Mouse (Mus musculus): Measurements from ENCODE around the gene Pnmt. TPM values are rescaled to one million over a fixed set of nuclear protein-coding genes. Genes with fewer than 3 reads are reported as not detected.

Pnmt gene
- polyA plus RNA-seq, 1 experiment from 2014 or later, result 0.22 TPM

- WGBS, result 78% methylated on average over 6 of the region's 6 CpGs
- Histone ChIP-seq H3K36me3 (no peaks in the 10 kb centered on the region), H3K27me3 (replicated peaks) (0 out of 2 replicates have a peak, but pooled peaks cover 4% of the 10 kb centered on the region), H3K9ac (no peak overlapping the region), H3K4me2 (no peak overlapping the region), H3K4me3 (replicated peaks) (no peak overlapping the region), H3K9me3 (no peaks in the 10 kb centered on the region), H3K27ac (no peak overlapping the region), H3K4me1 (peaks cover 8% of the 10 kb centered on the region)
- no peak for ATAC-seq (ENCODE audit: insufficient read depth, low FRiP score, low read depth)
These were observed 20.4 kb downstream of the Pnmt start for GRCm38 (mm10) chr11:98406621-98407020.

- H3K4me1 ChIP-seq, result peaks cover 18% of the 10 kb centered on the region
- no peaks in the 10 kb centered on the region for H3K36me3 ChIP-seq
- no peak overlapping the region for H3K9ac ChIP-seq
- H3K9me3 ChIP-seq, result no peaks in the 10 kb centered on the region
- ATAC-seq (ENCODE audit: insufficient read depth, low FRiP score, low read depth), result no peak
- peak overlapping the region; percentile 71 for H3K27ac ChIP-seq
- peak overlapping the region; percentile 36 for H3K4me2 ChIP-seq
- H3K4me3 ChIP-seq (replicated peaks), result no peak overlapping the region
- WGBS, result 51% methylated on average over 8 of the region's 8 CpGs
- H3K27me3 ChIP-seq (replicated peaks), result 0 out of 2 replicates have a peak, but pooled peaks cover under 1% of the 10 kb centered on the region
These were observed 22.6 kb downstream of the Pnmt start for GRCm38 (mm10) chr11:98408872-98409271.

- no peaks in the 10 kb centered on the region for H3K27me3 ChIP-seq (replicated peaks)
- no peaks in the 10 kb centered on the region for H3K36me3 ChIP-seq
- H3K9ac ChIP-seq, result no peak overlapping the region
- H3K4me1 ChIP-seq, result peaks cover 23% of the 10 kb centered on the region
- no peaks in the 10 kb centered on the region for H3K9me3 ChIP-seq
- ATAC-seq (ENCODE audit: insufficient read depth, low FRiP score, low read depth), result 0 out of 2 replicates have a peak, but pooled peaks have one; percentile 29
- peak overlapping the region; percentile 36 for H3K4me2 ChIP-seq
- H3K4me3 ChIP-seq (replicated peaks), result no peak overlapping the region
- 5% methylated on average over 10 of the region's 10 CpGs for WGBS
- H3K27ac ChIP-seq, result peak overlapping the region; percentile 71
These were observed 23.1 kb downstream of the Pnmt start for GRCm38 (mm10) chr11:98409341-98409822.

- H3K9ac ChIP-seq, result peak within 1 kb of the TSS; percentile 79
- WGBS, result under 1% methylated on average over 37 of the region's 49 CpGs
- H3K4me2 ChIP-seq, result peak within 1 kb of the TSS; percentile 61
- ATAC-seq (ENCODE audit: insufficient read depth, low FRiP score, low read depth), result peak; percentile 81
- H3K4me3 ChIP-seq (replicated peaks), result peak within 1 kb of the TSS; percentile 95
- no peaks in the 10 kb centered on the region for H3K27me3 ChIP-seq (replicated peaks)
- H3K36me3 ChIP-seq, result no peaks in the 10 kb centered on the region
- no peaks in the 10 kb centered on the region for H3K9me3 ChIP-seq
- H3K4me1 ChIP-seq, result peaks cover 43% of the 10 kb centered on the region
- H3K27ac ChIP-seq, result peak within 1 kb of the TSS; percentile 96
These were observed 26.1 kb downstream of the Pnmt start, which contains the start of gene Erbb2 for GRCm38 (mm10) chr11:98412273-98412796. TSS of gene Erbb2 (plus strand) at chr11:98412470.

- Histone ChIP-seq H3K27me3 (replicated peaks) (no peaks in the 10 kb centered on the region), H3K9me3 (no peaks in the 10 kb centered on the region), H3K36me3 (no peaks in the 10 kb centered on the region), H3K4me3 (replicated peaks) (peak overlapping the region; percentile 95), H3K4me1 (peaks cover 44% of the 10 kb centered on the region), H3K27ac (peak overlapping the region; percentile 96), H3K4me2 (peak overlapping the region; percentile 61), H3K9ac (peak overlapping the region; percentile 79)
- ATAC-seq (ENCODE audit: insufficient read depth, low FRiP score, low read depth), result peak; percentile 3; the same call in 1 of the 2 replicates
- WGBS, result under 1% methylated on average over 40 of the region's 40 CpGs
These were observed 26.6 kb downstream of the Pnmt start for GRCm38 (mm10) chr11:98412797-98413301.

GRCm38 (mm10) chr11:98413731-98414130 lies 27.5 kb downstream of the Pnmt start:
- ATAC-seq (ENCODE audit: insufficient read depth, low FRiP score, low read depth), result no peak
- Histone ChIP-seq H3K4me3 (replicated peaks) (peak overlapping the region; percentile 95), H3K4me2 (peak overlapping the region; percentile 61), H3K36me3 (no peaks in the 10 kb centered on the region), H3K4me1 (peaks cover 46% of the 10 kb centered on the region), H3K27ac (0 out of 2 replicates have a peak overlapping the region, but pooled peaks have one; percentile 96), H3K9me3 (no peaks in the 10 kb centered on the region), H3K9ac (peak overlapping the region; percentile 32; the same call in 1 of the 2 replicates), H3K27me3 (replicated peaks) (no peaks in the 10 kb centered on the region)
- 18% methylated on average over 7 of the region's 7 CpGs for WGBS

- no peaks in the 10 kb centered on the region for H3K36me3 ChIP-seq
- no peak overlapping the region for H3K9ac ChIP-seq
- no peak for ATAC-seq (ENCODE audit: insufficient read depth, low FRiP score, low read depth)
- peak overlapping the region; percentile 61 for H3K4me2 ChIP-seq
- no peaks in the 10 kb centered on the region for H3K9me3 ChIP-seq
- 0 out of 2 replicates have a peak overlapping the region, but pooled peaks have one; percentile 2 for H3K27ac ChIP-seq
- peak overlapping the region; percentile 95 for H3K4me3 ChIP-seq (replicated peaks)
- H3K4me1 ChIP-seq, result peaks cover 43% of the 10 kb centered on the region
- WGBS, result 32% methylated on average over 2 of the region's 2 CpGs
- H3K27me3 ChIP-seq (replicated peaks), result no peaks in the 10 kb centered on the region
These were observed 27.9 kb downstream of the Pnmt start for GRCm38 (mm10) chr11:98414162-98414561.

- WGBS, result 71% methylated on average over 1 of the region's 1 CpGs
- H3K27ac ChIP-seq, result no peak overlapping the region
- no peak for ATAC-seq (ENCODE audit: insufficient read depth, low FRiP score, low read depth)
These were observed 30.8 kb downstream of the Pnmt start for GRCm38 (mm10) chr11:98417074-98417473.

GRCm38 (mm10) chr11:98418273-98418672 lies 32.0 kb downstream of the Pnmt start:
- 57% methylated on average over 6 of the region's 6 CpGs for WGBS
- ATAC-seq (ENCODE audit: insufficient read depth, low FRiP score, low read depth), result no peak
- H3K27me3 ChIP-seq (replicated peaks), result no peaks in the 10 kb centered on the region
- peak overlapping the region; percentile 81 for H3K27ac ChIP-seq
- peaks cover 9% of the 10 kb centered on the region; the same call in 1 of the 2 replicates for H3K36me3 ChIP-seq
- H3K4me3 ChIP-seq (replicated peaks), result no peak overlapping the region
- no peak overlapping the region for H3K4me2 ChIP-seq
- no peaks in the 10 kb centered on the region for H3K9me3 ChIP-seq
- no peak overlapping the region for H3K9ac ChIP-seq
- peaks cover 35% of the 10 kb centered on the region for H3K4me1 ChIP-seq

More at GRCm38 (mm10) chr11:98417074-98417473, 30.8 kb downstream of the Pnmt start:
- no peak overlapping the region for H3K4me3 ChIP-seq (replicated peaks)
- no peak overlapping the region for H3K9ac ChIP-seq
- peaks cover 35% of the 10 kb centered on the region for H3K4me1 ChIP-seq
- no peaks in the 10 kb centered on the region for H3K36me3 ChIP-seq
- H3K9me3 ChIP-seq, result no peaks in the 10 kb centered on the region
- H3K27me3 ChIP-seq (replicated peaks), result no peaks in the 10 kb centered on the region
- no peak overlapping the region for H3K4me2 ChIP-seq

GRCm38 (mm10) chr11:98418939-98419547 lies 32.8 kb downstream of the Pnmt start:
- no peak overlapping the region for H3K4me2 ChIP-seq
- peaks cover 9% of the 10 kb centered on the region; the same call in 1 of the 2 replicates for H3K36me3 ChIP-seq
- H3K27ac ChIP-seq, result peak overlapping the region; percentile 81
- WGBS, result 69% methylated on average over 10 of the region's 10 CpGs
- no peaks in the 10 kb centered on the region for H3K27me3 ChIP-seq (replicated peaks)
- H3K9ac ChIP-seq, result no peak overlapping the region
- H3K4me3 ChIP-seq (replicated peaks), result no peak overlapping the region
- ATAC-seq (ENCODE audit: insufficient read depth, low FRiP score, low read depth), result peak; percentile 47
- peaks cover 29% of the 10 kb centered on the region for H3K4me1 ChIP-seq
- no peaks in the 10 kb centered on the region for H3K9me3 ChIP-seq

- H3K9ac ChIP-seq, result no peak overlapping the region
- H3K4me2 ChIP-seq, result no peak overlapping the region
- 91% methylated on average over 7 of the region's 7 CpGs for WGBS
- no peak overlapping the region for H3K27ac ChIP-seq
- H3K4me3 ChIP-seq (replicated peaks), result no peak overlapping the region
- no peaks in the 10 kb centered on the region for H3K9me3 ChIP-seq
- H3K27me3 ChIP-seq (replicated peaks), result no peaks in the 10 kb centered on the region
- peaks cover 54% of the 10 kb centered on the region for H3K36me3 ChIP-seq
- no peak for ATAC-seq (ENCODE audit: insufficient read depth, low FRiP score, low read depth)
- H3K4me1 ChIP-seq, result no peaks in the 10 kb centered on the region
These were observed 40.3 kb downstream of the Pnmt start for GRCm38 (mm10) chr11:98426592-98426991.

- no peaks in the 10 kb centered on the region for H3K9me3 ChIP-seq
- ATAC-seq (ENCODE audit: insufficient read depth, low FRiP score, low read depth), result peak; percentile 53
- H3K9ac ChIP-seq, result no peak overlapping the region
- WGBS, result 68% methylated on average over 5 of the region's 5 CpGs
- H3K27me3 ChIP-seq (replicated peaks), result no peaks in the 10 kb centered on the region
- H3K4me2 ChIP-seq, result no peak overlapping the region
- peaks cover 50% of the 10 kb centered on the region for H3K36me3 ChIP-seq
- H3K4me1 ChIP-seq, result no peaks in the 10 kb centered on the region
- H3K27ac ChIP-seq, result peak overlapping the region; percentile 75
- no peak overlapping the region for H3K4me3 ChIP-seq (replicated peaks)
These were observed 42.2 kb downstream of the Pnmt start for GRCm38 (mm10) chr11:98428436-98428835.
